Mouse (Mus musculus) lung, embryonic 16.5 days (tissue): ENCODE results near the gene Srgap3. TPM values are rescaled to one million over a fixed set of nuclear protein-coding genes. Genes with fewer than 3 reads are reported as not detected.
"Not testable (repeated sequence)": the region's sequence is repeated elsewhere in the genome, so short reads cannot be mapped to it uniquely, and the experiment has no call there.

Experiments
- ATAC-seq: fragments of 200-750 bp; cut with Nextera tagmentation; 2 replicates; pipeline ENCODE4 v1.8.0; 2017; ENCODE audit warnings: low read depth, mild to moderate bottlenecking, moderate library complexity
- H3K27ac ChIP-seq: fragments of 300-500 bp; sonication (generic); 2 replicates; pipeline ENCODE4 v1.5.1; 2014; ENCODE audit warnings: mild to moderate bottlenecking, control low read depth, low read length
- H3K27me3 ChIP-seq: fragments of 300-500 bp; sonication (generic); 2 replicates; pipeline ENCODE4 v1.6.1; 2014; ENCODE audit warnings: low read depth, low read length, mixed read lengths; ENCODE audit not compliant: control insufficient read depth, insufficient read depth
- H3K36me3 ChIP-seq: fragments of 300-500 bp; sonication (generic); 2 replicates; pipeline ENCODE4 v1.6.1; 2014; ENCODE audit warnings: low read length; ENCODE audit not compliant: control insufficient read depth, insufficient read depth
- H3K4me1 ChIP-seq: fragments of 300-500 bp; sonication (generic); replicated peaks from 2 replicates; pipeline ENCODE4 v1.6.1; 2014; ENCODE audit warnings: low read length, mixed read lengths; ENCODE audit not compliant: control insufficient read depth, insufficient read depth
- H3K4me2 ChIP-seq: fragments of 300-500 bp; sonication (generic); 2 replicates; pipeline ENCODE4 v1.6.1; 2014; ENCODE audit warnings: low read depth, low read length, control low read depth
- H3K4me3 ChIP-seq: fragments of 300-500 bp; sonication (generic); 2 replicates; pipeline ENCODE4 v1.5.1; 2014; ENCODE audit warnings: mild to moderate bottlenecking, low read length, control low read depth
- H3K9ac ChIP-seq: fragments of 300-500 bp; sonication (generic); 2 replicates; pipeline ENCODE4 v1.6.1; 2014; ENCODE audit warnings: low read length, control low read depth
- H3K9me3 ChIP-seq: fragments of 300-500 bp; sonication (generic); 2 replicates; pipeline ENCODE4 v1.6.1; 2016; ENCODE audit warnings: low read length; ENCODE audit not compliant: control insufficient read depth
- WGBS: fragments of 180-500 bp; shearing (Covaris S2); extraction: QIAGEN DNeasy Blood & Tissue Kit; methylation state at CpG from one replicate; pipeline ENCODE4 v1.1.7; 2014; 5-methylcytosine and 5-hydroxymethylcytosine counted together
- polyA plus RNA-seq: library from polyadenylated mRNA; unstranded; fragments of >200 nt; fragmentation: Nextera tagmentation; extraction: Ambion mirVana; gene quantifications from 2 replicates; pipeline ENCODE4 v1.2.1, GENCODE M21; 2015

Gene Srgap3
- polyA plus RNA-seq, 1 experiment from 2014 or later = 3.3 TPM

DNA sequence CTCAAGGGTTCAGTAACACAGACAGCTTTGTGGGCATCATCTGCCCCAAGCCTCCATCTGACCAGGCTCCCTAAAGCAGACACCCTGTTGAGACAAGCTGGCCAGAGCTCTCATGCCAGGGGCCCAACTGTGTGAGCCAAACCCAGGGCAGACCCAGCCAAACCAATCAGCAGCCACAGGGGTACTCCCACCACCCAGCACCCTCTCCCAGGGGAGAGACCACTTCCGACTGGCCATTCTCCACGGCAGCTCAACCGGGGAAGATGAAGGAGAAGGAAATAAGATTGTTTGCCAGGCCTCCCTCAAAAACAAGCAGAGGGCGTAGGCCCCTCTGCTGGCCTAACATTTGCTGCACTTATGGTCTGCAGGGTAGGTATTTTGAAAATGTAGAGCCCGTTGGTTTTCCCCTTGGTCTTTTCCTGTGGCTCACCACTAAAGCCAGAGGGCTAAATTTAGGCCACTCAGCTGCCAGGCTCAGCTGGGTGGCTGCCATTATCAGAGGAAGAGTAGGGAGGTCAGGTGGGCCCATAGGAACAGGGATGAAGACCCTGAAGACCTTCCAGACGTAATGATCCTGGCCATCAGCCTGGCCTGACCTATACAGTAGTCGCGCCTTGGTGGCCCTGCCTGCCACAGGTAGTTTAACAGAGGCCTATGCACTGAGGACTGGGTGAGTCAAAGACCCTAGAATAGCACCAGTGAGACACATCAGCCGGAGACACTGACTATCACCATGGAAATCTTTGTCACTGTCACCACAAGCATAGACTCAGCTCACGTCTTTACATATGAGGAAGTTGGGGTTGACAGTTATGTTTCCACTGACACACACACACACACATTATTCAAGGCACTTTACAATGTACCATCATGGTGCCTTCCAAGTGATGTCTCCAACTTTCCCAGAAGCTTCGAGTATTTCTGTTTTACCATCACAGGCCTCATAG, 85.4 kb downstream of the Srgap3 start:
- Histone ChIP-seq H3K4me2 (no peak overlapping the region), H3K9me3 (no peaks in the 10 kb centered on the region), H3K9ac (no peak overlapping the region), H3K36me3 (no peaks in the 10 kb centered on the region), H3K4me3 (no peak overlapping the region), H3K4me1 (peaks cover 11% of the 10 kb centered on the region), H3K27ac (no peak overlapping the region), H3K27me3 (no peaks in the 10 kb centered on the region)
- no peak for ATAC-seq
- 77% methylated on average over 11 of the region's 11 CpGs for WGBS

DNA sequence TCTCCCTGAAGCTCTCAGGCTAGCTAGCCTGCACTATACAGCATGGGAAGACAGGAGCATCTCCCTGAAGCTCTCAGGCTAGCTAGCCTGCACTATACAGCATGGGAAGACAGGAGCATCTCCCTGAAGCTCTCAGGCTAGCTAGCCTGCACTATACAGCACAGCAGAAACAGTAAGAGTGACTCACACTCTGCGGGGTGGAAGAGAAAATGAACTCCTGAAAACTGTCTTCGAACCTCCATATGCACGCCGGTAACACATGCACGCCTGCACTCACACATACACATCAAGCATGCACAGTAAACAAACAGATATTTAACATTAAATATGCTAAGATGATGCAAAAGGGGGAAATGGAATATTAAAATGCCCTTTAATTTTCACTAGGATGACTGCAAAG, 86.8 kb downstream of the Srgap3 start:
- not testable (repeated sequence) for H3K36me3 ChIP-seq, H3K27me3 ChIP-seq, H3K4me2 ChIP-seq, ATAC-seq, H3K9me3 ChIP-seq, H3K4me3 ChIP-seq, H3K9ac ChIP-seq, H3K4me1 ChIP-seq, H3K27ac ChIP-seq
- WGBS = 93% methylated on average over 5 of the region's 5 CpGs

- Histone ChIP-seq H3K27me3 (no peaks in the 10 kb centered on the region), H3K4me3 (no peak overlapping the region), H3K4me1 (no peaks in the 10 kb centered on the region), H3K27ac (no peak overlapping the region), H3K4me2 (no peak overlapping the region), H3K9ac (no peak overlapping the region), H3K36me3 (no peaks in the 10 kb centered on the region), H3K9me3 (no peaks in the 10 kb centered on the region)
- ATAC-seq = no peak
- WGBS = 59% methylated on average over 6 of the region's 6 CpGs
These were observed 90.0 kb downstream of the Srgap3 start for GRCm38 (mm10) chr6:112857057-112857456.

GRCm38 (mm10) chr6:112855183-112855582, 91.9 kb downstream of the Srgap3 start:
- Histone ChIP-seq H3K27me3 (no peaks in the 10 kb centered on the region), H3K4me3 (no peak overlapping the region), H3K9ac (no peak overlapping the region), H3K4me1 (no peaks in the 10 kb centered on the region), H3K36me3 (no peaks in the 10 kb centered on the region), H3K9me3 (no peaks in the 10 kb centered on the region), H3K27ac (no peak overlapping the region), H3K4me2 (no peak overlapping the region)
- no peak for ATAC-seq
- 62% methylated on average over 6 of the region's 6 CpGs for WGBS

DNA sequence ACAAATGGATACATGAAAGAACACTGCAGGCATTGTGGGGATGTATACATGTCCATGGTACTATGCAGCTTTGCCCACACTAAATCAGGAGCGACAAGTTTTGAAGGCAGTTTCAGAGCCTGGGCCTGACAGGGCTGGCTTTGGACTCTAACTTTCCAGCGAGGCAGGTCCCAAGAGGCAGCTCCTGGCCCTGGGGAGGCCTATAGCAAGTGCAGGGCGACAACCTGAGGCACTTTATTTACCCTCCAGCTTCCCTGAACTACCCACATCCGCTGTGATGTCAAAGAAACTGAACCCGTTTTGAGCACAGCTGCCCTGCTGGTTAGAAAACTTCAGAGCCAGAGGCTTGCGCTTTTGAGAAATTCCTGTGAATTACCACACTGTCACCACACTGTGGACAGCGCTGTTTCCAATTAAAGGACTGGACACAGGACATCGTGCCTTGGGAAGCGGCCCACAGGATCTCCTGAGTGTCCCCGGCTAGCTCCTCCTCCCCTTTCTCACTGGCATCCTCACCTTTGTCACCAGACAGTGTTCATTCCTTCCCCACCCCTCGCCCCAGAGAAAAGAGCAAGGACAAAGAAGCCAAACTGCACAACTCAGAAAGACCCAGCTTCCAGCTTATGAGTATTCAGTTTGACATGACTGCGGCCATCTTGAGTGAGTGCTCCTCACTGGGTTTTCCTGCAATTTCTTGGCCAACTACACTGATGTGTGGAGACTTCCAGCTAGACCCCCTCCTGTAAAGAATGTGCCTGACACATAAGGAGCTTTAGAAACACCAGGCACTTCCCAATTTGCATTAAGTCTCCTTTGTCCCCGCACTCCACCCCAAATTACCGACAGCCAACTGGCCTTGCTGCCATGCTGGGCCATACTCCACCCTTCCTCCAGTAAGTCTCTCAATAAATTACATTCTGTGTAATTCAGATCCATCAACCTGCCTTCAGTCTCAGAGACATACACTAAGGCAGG, 94.5 kb downstream of the Srgap3 start:
- H3K9ac ChIP-seq = no peak overlapping the region
- ATAC-seq = no peak
- no peaks in the 10 kb centered on the region for H3K4me1 ChIP-seq
- WGBS = 58% methylated on average over 14 of the region's 14 CpGs
- no peaks in the 10 kb centered on the region for H3K9me3 ChIP-seq
- no peak overlapping the region for H3K4me2 ChIP-seq
- H3K27ac ChIP-seq = no peak overlapping the region
- no peaks in the 10 kb centered on the region for H3K36me3 ChIP-seq
- H3K4me3 ChIP-seq = no peak overlapping the region
- no peaks in the 10 kb centered on the region for H3K27me3 ChIP-seq

- H3K27me3 ChIP-seq = no peaks in the 10 kb centered on the region
- no peak for ATAC-seq
- 40% methylated on average over 5 of the region's 5 CpGs for WGBS
These were observed 96.3 kb downstream of the Srgap3 start for GRCm38 (mm10) chr6:112850745-112851144.

GRCm38 (mm10) chr6:112848629-112849180, 98.4 kb downstream of the Srgap3 start:
- H3K4me1 ChIP-seq = no peaks in the 10 kb centered on the region
- 84% methylated on average over 8 of the region's 8 CpGs for WGBS
- no peaks in the 10 kb centered on the region for H3K36me3 ChIP-seq
- H3K27me3 ChIP-seq = no peaks in the 10 kb centered on the region
- no peak overlapping the region for H3K27ac ChIP-seq
- ATAC-seq = no peak
- H3K4me2 ChIP-seq = no peak overlapping the region
- H3K9me3 ChIP-seq = no peaks in the 10 kb centered on the region
- H3K9ac ChIP-seq = no peak overlapping the region
- H3K4me3 ChIP-seq = no peak overlapping the region

More at GRCm38 (mm10) chr6:112850745-112851144, 96.3 kb downstream of the Srgap3 start:
- Histone ChIP-seq H3K4me3 (no peak overlapping the region), H3K27ac (no peak overlapping the region), H3K4me1 (no peaks in the 10 kb centered on the region), H3K9me3 (no peaks in the 10 kb centered on the region), H3K9ac (no peak overlapping the region), H3K36me3 (no peaks in the 10 kb centered on the region), H3K4me2 (no peak overlapping the region)

DNA sequence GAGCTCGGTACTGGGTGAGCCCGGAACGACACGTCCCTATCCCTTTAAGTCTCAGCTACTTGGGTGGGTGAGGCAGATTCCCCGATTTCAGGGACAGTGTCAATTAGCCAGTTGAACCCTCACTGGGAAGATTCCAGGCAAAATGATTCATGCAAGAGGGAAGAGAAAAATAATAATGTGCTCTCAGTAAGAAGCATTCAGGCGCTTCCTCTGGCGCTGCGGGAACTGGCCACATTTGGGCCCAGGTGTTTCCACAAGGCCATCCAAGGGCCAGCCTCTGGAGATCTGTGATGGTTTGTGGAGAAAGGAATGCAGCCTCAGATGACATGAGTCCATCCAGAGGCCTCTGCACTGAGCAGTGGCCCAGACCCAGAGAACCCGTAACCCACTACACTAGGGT, 100.2 kb downstream of the Srgap3 start:
- Histone ChIP-seq H3K4me1 (no peaks in the 10 kb centered on the region), H3K4me3 (no peak overlapping the region), H3K9ac (no peak overlapping the region), H3K27ac (no peak overlapping the region), H3K4me2 (no peak overlapping the region), H3K36me3 (no peaks in the 10 kb centered on the region), H3K27me3 (no peaks in the 10 kb centered on the region), H3K9me3 (no peaks in the 10 kb centered on the region)
- 91% methylated on average over 9 of the region's 9 CpGs for WGBS
- no peak for ATAC-seq

GRCm38 (mm10) chr6:112842426-112842825, 104.6 kb downstream of the Srgap3 start:
- no peak overlapping the region for H3K9ac ChIP-seq
- H3K4me1 ChIP-seq = no peaks in the 10 kb centered on the region
- H3K4me2 ChIP-seq = no peak overlapping the region
- H3K36me3 ChIP-seq = no peaks in the 10 kb centered on the region
- no peaks in the 10 kb centered on the region for H3K27me3 ChIP-seq
- WGBS = 59% methylated on average over 5 of the region's 5 CpGs
- no peak overlapping the region for H3K4me3 ChIP-seq
- H3K9me3 ChIP-seq = no peaks in the 10 kb centered on the region
- ATAC-seq = no peak
- H3K27ac ChIP-seq = no peak overlapping the region
